Mouse (Mus musculus) brain, embryonic 14.5 days (tissue): ENCODE measurements around the gene Rarg.

Experiments
- CTCF ChIP-seq: fragments of 200-500 bp; IDR thresholded peaks from 2 replicates; pipeline ENCODE4 v1.5.1; 2012; ENCODE audit warnings: inconsistent platforms, mild to moderate bottlenecking, moderate library complexity, borderline replicate concordance; ENCODE audit not compliant: insufficient read depth, insufficient read length; ENCODE audit errors: extremely low read depth
- POLR2A ChIP-seq: fragments of 200-500 bp; IDR thresholded peaks from 2 replicates; pipeline ENCODE4 v1.6.1; 2012; ENCODE audit warnings: mild to moderate bottlenecking, inconsistent platforms, borderline replicate concordance; ENCODE audit not compliant: poor library complexity, insufficient read depth, insufficient read length, severe bottlenecking; ENCODE audit errors: extremely low read depth

- TF ChIP-seq CTCF: no peak
- TF ChIP-seq POLR2A: no peak
Measured at GRCm38 (mm10) chr15:102302542-102302941, 45.2 kb upstream of the Rarg start.
